Mouse (Mus musculus): ENCODE results near the gene D430042O09Rik. TPM values are rescaled to one million over a fixed set of nuclear protein-coding genes. Genes with fewer than 3 reads are reported as not detected.

The D430042O09Rik gene
- polyA plus RNA-seq, 1 experiment from 2014 or later = 10.6 TPM

- ATAC-seq (ENCODE audit: insufficient number of reproducible peaks, insufficient read depth, low FRiP score, low TSS enrichment, low read depth) = no peak; the same call in 1 of the 2 replicates
- Histone ChIP-seq H3K27ac (peak overlapping the region; percentile 41; the same call in 1 of the 2 replicates), H3K4me2 (no peak overlapping the region), H3K9ac (replicated peaks) (no peak overlapping the region), H3K4me3 (replicated peaks) (no peak overlapping the region), H3K36me3 (peaks cover 20% of the 10 kb centered on the region), H3K27me3 (no peaks in the 10 kb centered on the region), H3K9me3 (no peaks in the 10 kb centered on the region), H3K4me1 (replicated peaks) (peaks cover 43% of the 10 kb centered on the region)
- WGBS = 13% methylated on average over 3 of the region's 3 CpGs
These were observed 108.0 kb downstream of the D430042O09Rik start for GRCm38 (mm10) chr7:125815733-125816132.

- whole genome bisulfite sequencing = 31% methylated on average over 9 of the region's 9 CpGs
- peak; percentile 9; the same call in 1 of the 2 replicates for ATAC-seq (ENCODE audit: insufficient number of reproducible peaks, insufficient read depth, low FRiP score, low TSS enrichment, low read depth)
- Histone ChIP-seq H3K27ac (peak overlapping the region; percentile 69), H3K9me3 (no peaks in the 10 kb centered on the region), H3K36me3 (peaks cover 14% of the 10 kb centered on the region), H3K9ac (replicated peaks) (no peak overlapping the region), H3K4me2 (no peak overlapping the region), H3K27me3 (no peaks in the 10 kb centered on the region), H3K4me1 (replicated peaks) (peaks cover 43% of the 10 kb centered on the region), H3K4me3 (replicated peaks) (no peak overlapping the region)
These were observed 110.6 kb downstream of the D430042O09Rik start for GRCm38 (mm10) chr7:125818301-125818712.

- WGBS = 58% methylated on average over 2 of the region's 2 CpGs
These were observed 112.5 kb downstream of the D430042O09Rik start for GRCm38 (mm10) chr7:125820233-125820632.

GRCm38 (mm10) chr7:125826425-125826824, 118.7 kb downstream of the D430042O09Rik start:
- H3K4me3 ChIP-seq (replicated peaks) = no peak overlapping the region
- H3K9me3 ChIP-seq = no peaks in the 10 kb centered on the region
- H3K27me3 ChIP-seq = no peaks in the 10 kb centered on the region
- H3K9ac ChIP-seq (replicated peaks) = no peak overlapping the region
- WGBS = 68% methylated on average over 2 of the region's 2 CpGs
- no peak for ATAC-seq (ENCODE audit: insufficient number of reproducible peaks, insufficient read depth, low FRiP score, low TSS enrichment, low read depth)
- no peak overlapping the region for H3K4me2 ChIP-seq
- peaks cover 5% of the 10 kb centered on the region for H3K36me3 ChIP-seq
- no peak overlapping the region for H3K27ac ChIP-seq
- peaks cover 29% of the 10 kb centered on the region for H3K4me1 ChIP-seq (replicated peaks)

More at GRCm38 (mm10) chr7:125820233-125820632, 112.5 kb downstream of the D430042O09Rik start:
- Histone ChIP-seq H3K27ac (no peak overlapping the region), H3K36me3 (no peaks in the 10 kb centered on the region; the same call in 1 of the 2 replicates), H3K4me2 (no peak overlapping the region), H3K9me3 (no peaks in the 10 kb centered on the region), H3K4me3 (replicated peaks) (no peak overlapping the region), H3K27me3 (no peaks in the 10 kb centered on the region), H3K4me1 (replicated peaks) (peaks cover 43% of the 10 kb centered on the region), H3K9ac (replicated peaks) (no peak overlapping the region)
- no peak for ATAC-seq (ENCODE audit: insufficient number of reproducible peaks, insufficient read depth, low FRiP score, low TSS enrichment, low read depth)

- peaks cover 29% of the 10 kb centered on the region for H3K4me1 ChIP-seq (replicated peaks)
- H3K27me3 ChIP-seq = no peaks in the 10 kb centered on the region
- 75% methylated on average over 3 of the region's 3 CpGs for WGBS
- H3K27ac ChIP-seq = no peak overlapping the region
- H3K9me3 ChIP-seq = no peaks in the 10 kb centered on the region
- H3K36me3 ChIP-seq = peaks cover 5% of the 10 kb centered on the region
- no peak overlapping the region for H3K4me2 ChIP-seq
- H3K4me3 ChIP-seq (replicated peaks) = no peak overlapping the region
- H3K9ac ChIP-seq (replicated peaks) = no peak overlapping the region
- no peak for ATAC-seq (ENCODE audit: insufficient number of reproducible peaks, insufficient read depth, low FRiP score, low TSS enrichment, low read depth)
These were observed 119.2 kb downstream of the D430042O09Rik start for GRCm38 (mm10) chr7:125826887-125827286.

- 46% methylated on average over 9 of the region's 9 CpGs for WGBS
These were observed 119.7 kb downstream of the D430042O09Rik start for GRCm38 (mm10) chr7:125827420-125827819.

GRCm38 (mm10) chr7:125828561-125828960, 120.9 kb downstream of the D430042O09Rik start:
- Histone ChIP-seq H3K4me3 (replicated peaks) (no peak overlapping the region), H3K27me3 (no peaks in the 10 kb centered on the region), H3K9me3 (no peaks in the 10 kb centered on the region), H3K9ac (replicated peaks) (no peak overlapping the region), H3K4me2 (no peak overlapping the region), H3K4me1 (replicated peaks) (peaks cover 41% of the 10 kb centered on the region), H3K36me3 (peaks cover 8% of the 10 kb centered on the region), H3K27ac (no peak overlapping the region)
- ATAC-seq (ENCODE audit: insufficient number of reproducible peaks, insufficient read depth, low FRiP score, low TSS enrichment, low read depth) = no peak
- 60% methylated on average over 5 of the region's 5 CpGs for WGBS

More at GRCm38 (mm10) chr7:125827420-125827819, 119.7 kb downstream of the D430042O09Rik start:
- H3K4me1 ChIP-seq (replicated peaks) = peaks cover 34% of the 10 kb centered on the region
- peak overlapping the region; percentile 36; the same call in 1 of the 2 replicates for H3K27ac ChIP-seq
- no peak overlapping the region for H3K4me3 ChIP-seq (replicated peaks)
- H3K9me3 ChIP-seq = no peaks in the 10 kb centered on the region
- H3K36me3 ChIP-seq = peaks cover 5% of the 10 kb centered on the region
- H3K27me3 ChIP-seq = no peaks in the 10 kb centered on the region
- no peak overlapping the region for H3K4me2 ChIP-seq
- no peak overlapping the region for H3K9ac ChIP-seq (replicated peaks)
- ATAC-seq (ENCODE audit: insufficient number of reproducible peaks, insufficient read depth, low FRiP score, low TSS enrichment, low read depth) = no peak

- Histone ChIP-seq H3K4me1 (replicated peaks) (peaks cover 41% of the 10 kb centered on the region), H3K4me2 (no peak overlapping the region), H3K27me3 (no peaks in the 10 kb centered on the region), H3K4me3 (replicated peaks) (no peak overlapping the region), H3K27ac (no peak overlapping the region), H3K9ac (replicated peaks) (no peak overlapping the region), H3K36me3 (peaks cover 11% of the 10 kb centered on the region), H3K9me3 (no peaks in the 10 kb centered on the region)
- no peak for ATAC-seq (ENCODE audit: insufficient number of reproducible peaks, insufficient read depth, low FRiP score, low TSS enrichment, low read depth)
- WGBS = 14% methylated on average over 3 of the region's 3 CpGs
These were observed 121.5 kb downstream of the D430042O09Rik start for GRCm38 (mm10) chr7:125829121-125829666.

- H3K4me1 ChIP-seq (replicated peaks) = peaks cover 38% of the 10 kb centered on the region
- no peaks in the 10 kb centered on the region for H3K9me3 ChIP-seq
- H3K9ac ChIP-seq (replicated peaks) = no peak overlapping the region
- H3K27me3 ChIP-seq = no peaks in the 10 kb centered on the region
- no peak overlapping the region for H3K4me3 ChIP-seq (replicated peaks)
- WGBS = 69% methylated on average over 1 of the region's 1 CpGs
- no peak for ATAC-seq (ENCODE audit: insufficient number of reproducible peaks, insufficient read depth, low FRiP score, low TSS enrichment, low read depth)
- no peak overlapping the region for H3K4me2 ChIP-seq
- peaks cover 12% of the 10 kb centered on the region for H3K36me3 ChIP-seq
- H3K27ac ChIP-seq = peak overlapping the region; percentile 23; the same call in 1 of the 2 replicates
These were observed 125.1 kb downstream of the D430042O09Rik start for GRCm38 (mm10) chr7:125832767-125833166.

GRCm38 (mm10) chr7:125833471-125833870, 125.8 kb downstream of the D430042O09Rik start:
- no peak for ATAC-seq (ENCODE audit: insufficient number of reproducible peaks, insufficient read depth, low FRiP score, low TSS enrichment, low read depth)
- Histone ChIP-seq H3K27ac (no peak overlapping the region), H3K4me1 (replicated peaks) (peaks cover 38% of the 10 kb centered on the region), H3K4me3 (replicated peaks) (no peak overlapping the region), H3K9me3 (no peaks in the 10 kb centered on the region), H3K27me3 (no peaks in the 10 kb centered on the region), H3K4me2 (no peak overlapping the region), H3K9ac (replicated peaks) (no peak overlapping the region), H3K36me3 (peaks cover 12% of the 10 kb centered on the region)
- WGBS = 87% methylated on average over 2 of the region's 2 CpGs

- Histone ChIP-seq H3K9ac (replicated peaks) (peak overlapping the region; percentile 6; the same call in 1 of the 2 replicates), H3K4me1 (replicated peaks) (peaks cover 20% of the 10 kb centered on the region), H3K4me3 (replicated peaks) (no peak overlapping the region), H3K36me3 (peaks cover 15% of the 10 kb centered on the region), H3K27me3 (no peaks in the 10 kb centered on the region), H3K9me3 (no peaks in the 10 kb centered on the region), H3K27ac (peak overlapping the region; percentile 83), H3K4me2 (peak overlapping the region; percentile 1; the same call in 1 of the 2 replicates)
- peak; percentile 47; the same call in 1 of the 2 replicates for ATAC-seq (ENCODE audit: insufficient number of reproducible peaks, insufficient read depth, low FRiP score, low TSS enrichment, low read depth)
- 16% methylated on average over 5 of the region's 5 CpGs for WGBS
These were observed 130.5 kb downstream of the D430042O09Rik start for GRCm38 (mm10) chr7:125838078-125838742.

Data from limb, embryonic 12.5 days (tissue).